Mouse (Mus musculus): ENCODE results near the gene Dctn3. TPM values are rescaled to one million over a fixed set of nuclear protein-coding genes. Genes with fewer than 3 reads are reported as not detected.

Dctn3 gene
- polyA plus RNA-seq, 1 experiment from 2014 or later = 299 TPM

GRCm38 (mm10) chr4:41731052-41731765, 8.2 kb upstream of the Dctn3 start, which contains the start of gene Arid3c:
Gene Arid3c (minus strand): TSS chr4:41731142.
- peaks cover 22% of the 10 kb centered on the region for H3K4me1 ChIP-seq (replicated peaks)
- H3K36me3 ChIP-seq = no peaks in the 10 kb centered on the region
- peak within 1 kb of the TSS; percentile 61 for H3K4me2 ChIP-seq
- H3K9me3 ChIP-seq = no peaks in the 10 kb centered on the region
- H3K9ac ChIP-seq = peak within 1 kb of the TSS; percentile 23; the same call in 1 of the 2 replicates
- H3K27ac ChIP-seq (replicated peaks) = no peak within 1 kb of the TSS
- H3K4me3 ChIP-seq = peak within 1 kb of the TSS; percentile 35
- no peak for ATAC-seq (ENCODE audit: low FRiP score, low read depth)
- H3K27me3 ChIP-seq = peaks cover 68% of the 10 kb centered on the region
- WGBS = 2% methylated on average over 50 of the region's 50 CpGs

- Histone ChIP-seq H3K4me1 (replicated peaks) (peaks cover 40% of the 10 kb centered on the region), H3K9ac (no peak overlapping the region), H3K36me3 (no peaks in the 10 kb centered on the region), H3K9me3 (no peaks in the 10 kb centered on the region), H3K4me3 (no peak overlapping the region), H3K27ac (replicated peaks) (peak overlapping the region; percentile 44; the same call in 1 of the 2 replicates), H3K4me2 (peak overlapping the region; percentile 30; the same call in 1 of the 2 replicates), H3K27me3 (peaks cover 73% of the 10 kb centered on the region)
- 12% methylated on average over 20 of the region's 20 CpGs for WGBS
- ATAC-seq (ENCODE audit: low FRiP score, low read depth) = no peak
Observed at GRCm38 (mm10) chr4:41726826-41727621, 4.1 kb upstream of the Dctn3 start.

- 60% methylated on average over 6 of the region's 6 CpGs for WGBS
- H3K9me3 ChIP-seq = no peaks in the 10 kb centered on the region
- H3K4me3 ChIP-seq = no peak overlapping the region
- peaks cover 32% of the 10 kb centered on the region for H3K4me1 ChIP-seq (replicated peaks)
- no peaks in the 10 kb centered on the region for H3K27me3 ChIP-seq
- no peak for ATAC-seq (ENCODE audit: low FRiP score, low read depth)
- H3K4me2 ChIP-seq = no peak overlapping the region
- peaks cover 23% of the 10 kb centered on the region for H3K36me3 ChIP-seq
- H3K27ac ChIP-seq (replicated peaks) = no peak overlapping the region
- H3K9ac ChIP-seq = no peak overlapping the region
Observed at GRCm38 (mm10) chr4:41716834-41717233, 6.1 kb downstream of the Dctn3 start.

GRCm38 (mm10) chr4:41715596-41715995, 7.4 kb downstream of the Dctn3 start:
- no peak overlapping the region for H3K4me2 ChIP-seq
- H3K9me3 ChIP-seq = no peaks in the 10 kb centered on the region
- H3K36me3 ChIP-seq = peaks cover 23% of the 10 kb centered on the region
- no peak for ATAC-seq (ENCODE audit: low FRiP score, low read depth)
- H3K27ac ChIP-seq (replicated peaks) = no peak overlapping the region
- no peak overlapping the region for H3K4me3 ChIP-seq
- H3K4me1 ChIP-seq (replicated peaks) = peaks cover 36% of the 10 kb centered on the region
- no peaks in the 10 kb centered on the region for H3K27me3 ChIP-seq
- H3K9ac ChIP-seq = no peak overlapping the region
- whole genome bisulfite sequencing = 80% methylated on average over 5 of the region's 5 CpGs

- ATAC-seq (ENCODE audit: low FRiP score, low read depth) = no peak
- Histone ChIP-seq H3K27me3 (no peaks in the 10 kb centered on the region), H3K27ac (replicated peaks) (no peak overlapping the region), H3K9me3 (no peaks in the 10 kb centered on the region), H3K36me3 (peaks cover 23% of the 10 kb centered on the region), H3K4me1 (replicated peaks) (peaks cover 36% of the 10 kb centered on the region), H3K4me2 (no peak overlapping the region), H3K4me3 (no peak overlapping the region), H3K9ac (no peak overlapping the region)
- WGBS = 79% methylated on average over 8 of the region's 8 CpGs
Observed at GRCm38 (mm10) chr4:41715082-41715481, 7.9 kb downstream of the Dctn3 start.

GRCm38 (mm10) chr4:41714276-41714675, 8.7 kb downstream of the Dctn3 start:
- H3K4me1 ChIP-seq (replicated peaks) = peaks cover 36% of the 10 kb centered on the region
- peak overlapping the region; percentile 61 for H3K4me3 ChIP-seq
- H3K27me3 ChIP-seq = no peaks in the 10 kb centered on the region
- H3K36me3 ChIP-seq = peaks cover 18% of the 10 kb centered on the region
- H3K9ac ChIP-seq = no peak overlapping the region
- no peaks in the 10 kb centered on the region for H3K9me3 ChIP-seq
- no peak overlapping the region for H3K27ac ChIP-seq (replicated peaks)
- H3K4me2 ChIP-seq = peak overlapping the region; percentile 83
- ATAC-seq (ENCODE audit: low FRiP score, low read depth) = 0 out of 2 replicates have a peak, but pooled peaks have one; percentile 10
- 17% methylated on average over 8 of the region's 8 CpGs for WGBS

- H3K27ac ChIP-seq (replicated peaks) = peak within 1 kb of the TSS; percentile 81
- peak within 1 kb of the TSS; percentile 72 for H3K9ac ChIP-seq
- H3K4me1 ChIP-seq (replicated peaks) = peaks cover 36% of the 10 kb centered on the region
- no peaks in the 10 kb centered on the region for H3K27me3 ChIP-seq
- peak within 1 kb of the TSS; percentile 83 for H3K4me2 ChIP-seq
- H3K36me3 ChIP-seq = peaks cover 13% of the 10 kb centered on the region
- under 1% methylated on average over 59 of the region's 61 CpGs for WGBS
- H3K9me3 ChIP-seq = no peaks in the 10 kb centered on the region
- peak; percentile 57 for ATAC-seq (ENCODE audit: low FRiP score, low read depth)
- peak within 1 kb of the TSS; percentile 61 for H3K4me3 ChIP-seq
Observed at GRCm38 (mm10) chr4:41713197-41714067, 9.5 kb downstream of the Dctn3 start, which contains the start of gene Rpp25l. Gene Rpp25l (minus strand): TSS chr4:41713534.

- Histone ChIP-seq H3K4me3 (peak overlapping the region; percentile 61), H3K27ac (replicated peaks) (peak overlapping the region; percentile 81; the same call in 1 of the 2 replicates), H3K9me3 (no peaks in the 10 kb centered on the region), H3K9ac (peak overlapping the region; percentile 72), H3K4me1 (replicated peaks) (peaks cover 42% of the 10 kb centered on the region), H3K4me2 (peak overlapping the region; percentile 83), H3K36me3 (peaks cover 7% of the 10 kb centered on the region; the same call in 1 of the 2 replicates), H3K27me3 (no peaks in the 10 kb centered on the region)
- peak; percentile 13; the same call in 1 of the 2 replicates for ATAC-seq (ENCODE audit: low FRiP score, low read depth)
- 43% methylated on average over 31 of the region's 31 CpGs for WGBS
Observed at GRCm38 (mm10) chr4:41712421-41713196, 10.4 kb downstream of the Dctn3 start.

GRCm38 (mm10) chr4:41711705-41712375, 11.1 kb downstream of the Dctn3 start:
- ATAC-seq (ENCODE audit: low FRiP score, low read depth) = no peak
- WGBS = 72% methylated on average over 16 of the region's 16 CpGs
- peak overlapping the region; percentile 61 for H3K4me3 ChIP-seq
- peak overlapping the region; percentile 72 for H3K9ac ChIP-seq
- H3K36me3 ChIP-seq = peaks cover 2% of the 10 kb centered on the region; the same call in 1 of the 2 replicates
- H3K9me3 ChIP-seq = no peaks in the 10 kb centered on the region
- peak overlapping the region; percentile 83 for H3K4me2 ChIP-seq
- H3K27me3 ChIP-seq = no peaks in the 10 kb centered on the region
- H3K27ac ChIP-seq (replicated peaks) = no peak overlapping the region
- peaks cover 50% of the 10 kb centered on the region for H3K4me1 ChIP-seq (replicated peaks)

GRCm38 (mm10) chr4:41710229-41710628, 12.7 kb downstream of the Dctn3 start:
- H3K9ac ChIP-seq = no peak overlapping the region
- no peak overlapping the region for H3K4me3 ChIP-seq
- ATAC-seq (ENCODE audit: low FRiP score, low read depth) = no peak
- no peaks in the 10 kb centered on the region for H3K27me3 ChIP-seq
- no peaks in the 10 kb centered on the region for H3K9me3 ChIP-seq
- no peak overlapping the region for H3K27ac ChIP-seq (replicated peaks)
- H3K4me1 ChIP-seq (replicated peaks) = peaks cover 55% of the 10 kb centered on the region
- no peaks in the 10 kb centered on the region for H3K36me3 ChIP-seq
- 67% methylated on average over 4 of the region's 4 CpGs for WGBS
- H3K4me2 ChIP-seq = no peak overlapping the region

Data from hindbrain, embryonic 15.5 days (tissue).